Mouse (Mus musculus): ENCODE measurements around the gene Nfkbia.

DNA sequence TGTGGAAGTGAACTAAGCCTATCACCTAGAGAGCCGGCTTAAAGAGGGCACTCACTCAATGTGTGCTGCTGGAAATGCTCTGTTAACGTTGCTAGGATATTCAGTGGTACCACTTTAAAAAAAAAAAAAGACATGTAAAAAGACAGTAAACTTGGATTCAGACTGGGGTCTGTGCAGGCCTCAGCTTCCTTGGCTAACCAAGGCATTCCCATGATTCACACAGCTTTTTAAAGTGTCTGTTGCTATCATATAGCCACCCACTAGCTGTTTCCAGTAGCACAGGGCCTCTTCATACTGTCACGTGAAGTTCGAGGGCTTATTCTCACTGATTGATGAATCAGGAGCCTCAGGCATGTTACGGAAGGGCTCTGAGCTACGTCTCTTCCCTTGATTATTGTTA is 30.0 kb downstream of the Nfkbia start:
- TF ChIP-seq CTCF (IDR thresholded peaks at IDR 0.05; ENCODE audit: low read depth) = no peak
- no peak for TF ChIP-seq EP300 (IDR thresholded peaks at IDR 0.05; ENCODE audit: low read depth)
